Mouse (Mus musculus) ovary, postnatal 14 days (tissue): ENCODE measurements around the gene Lonrf3.

Source experiments
- DNase-seq: peaks from one replicate; pipeline ENCODE4 v3.0.0; 2022; ENCODE audit warnings: low spot score

The Lonrf3 gene

DNA sequence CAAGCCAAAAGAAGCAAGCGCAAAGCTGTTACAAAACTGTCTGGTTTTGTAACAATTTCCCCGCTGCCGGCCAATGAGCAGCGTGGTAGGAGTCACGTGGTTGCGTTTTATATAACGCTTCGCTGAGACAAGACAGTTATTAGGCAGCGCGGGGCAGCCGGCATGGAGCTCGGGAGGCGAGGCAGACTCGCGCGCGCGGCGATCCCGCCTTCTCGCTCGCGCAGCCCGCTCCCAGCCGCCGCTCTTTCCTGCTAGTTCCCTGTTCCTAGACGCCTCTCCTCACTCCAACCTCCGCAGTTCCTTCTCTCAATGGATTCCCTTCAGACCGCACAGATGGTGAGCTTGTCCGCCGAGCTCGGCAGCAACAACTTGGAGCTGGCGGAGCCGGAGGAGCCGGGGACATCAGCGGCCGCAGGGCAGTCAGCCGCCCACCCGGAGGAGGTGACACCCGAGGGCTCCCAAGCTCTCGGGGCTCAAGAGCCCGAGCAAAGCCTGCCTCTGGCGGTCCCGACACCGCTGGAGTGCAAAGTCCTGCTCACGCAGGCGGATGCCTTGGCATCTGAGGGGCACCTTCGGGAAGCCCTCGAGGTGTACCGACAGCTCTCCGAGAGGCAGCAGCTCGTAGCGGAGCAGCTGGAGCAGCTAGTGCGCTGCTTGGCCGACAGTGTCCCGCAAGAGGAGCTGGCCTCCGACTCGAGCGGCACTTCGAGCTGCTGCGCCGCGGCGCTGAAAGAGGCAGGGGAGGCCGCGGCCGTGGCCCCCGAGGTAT lies at the start of gene Lonrf3:
Gene Lonrf3 (plus strand): TSS at position 83 of the 769 bp plus-strand sequence.
- peak; percentile 43 for DNase-seq

DNA sequence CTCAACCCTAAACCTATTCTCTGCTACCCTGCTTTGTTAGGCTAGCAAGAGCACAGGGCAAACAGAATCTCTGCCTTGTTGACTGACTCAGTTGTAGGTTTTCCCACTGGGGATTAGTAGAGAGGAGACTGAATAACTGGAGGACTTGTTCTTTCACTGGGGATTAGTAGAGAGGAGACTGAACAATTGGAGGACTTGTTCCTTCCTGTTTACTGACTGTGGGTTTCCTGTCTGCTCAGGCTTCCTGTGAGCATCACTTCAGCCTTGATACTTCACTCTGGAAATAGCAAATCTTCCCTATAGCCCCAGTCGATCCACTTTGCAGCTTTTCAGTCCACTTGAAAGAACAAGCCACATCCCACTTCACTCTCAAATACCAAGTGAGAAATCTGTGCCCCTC lies 49.4 kb upstream of the Lonrf3 start:
- no peak for DNase-seq

DNA sequence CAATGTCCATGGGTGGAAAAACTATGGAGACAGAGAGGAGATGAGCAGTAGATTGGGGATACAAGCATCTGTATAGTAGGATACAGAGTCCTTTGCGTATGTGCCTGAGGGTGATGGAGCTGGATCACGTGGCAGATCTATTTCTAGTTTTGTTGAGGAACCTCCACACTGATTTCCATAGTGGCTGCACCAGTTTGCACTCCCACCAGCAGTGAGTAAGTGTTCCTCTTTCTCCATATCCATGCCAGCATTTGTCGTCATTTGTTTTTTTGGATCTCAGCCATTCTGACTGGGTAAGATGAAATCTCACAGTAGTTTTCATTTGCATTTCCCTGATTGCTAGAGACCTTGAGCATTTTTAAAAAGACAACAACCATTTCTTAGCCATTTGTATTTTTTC lies 16.7 kb upstream of the Lonrf3 start:
- DNase-seq: no peak

DNA sequence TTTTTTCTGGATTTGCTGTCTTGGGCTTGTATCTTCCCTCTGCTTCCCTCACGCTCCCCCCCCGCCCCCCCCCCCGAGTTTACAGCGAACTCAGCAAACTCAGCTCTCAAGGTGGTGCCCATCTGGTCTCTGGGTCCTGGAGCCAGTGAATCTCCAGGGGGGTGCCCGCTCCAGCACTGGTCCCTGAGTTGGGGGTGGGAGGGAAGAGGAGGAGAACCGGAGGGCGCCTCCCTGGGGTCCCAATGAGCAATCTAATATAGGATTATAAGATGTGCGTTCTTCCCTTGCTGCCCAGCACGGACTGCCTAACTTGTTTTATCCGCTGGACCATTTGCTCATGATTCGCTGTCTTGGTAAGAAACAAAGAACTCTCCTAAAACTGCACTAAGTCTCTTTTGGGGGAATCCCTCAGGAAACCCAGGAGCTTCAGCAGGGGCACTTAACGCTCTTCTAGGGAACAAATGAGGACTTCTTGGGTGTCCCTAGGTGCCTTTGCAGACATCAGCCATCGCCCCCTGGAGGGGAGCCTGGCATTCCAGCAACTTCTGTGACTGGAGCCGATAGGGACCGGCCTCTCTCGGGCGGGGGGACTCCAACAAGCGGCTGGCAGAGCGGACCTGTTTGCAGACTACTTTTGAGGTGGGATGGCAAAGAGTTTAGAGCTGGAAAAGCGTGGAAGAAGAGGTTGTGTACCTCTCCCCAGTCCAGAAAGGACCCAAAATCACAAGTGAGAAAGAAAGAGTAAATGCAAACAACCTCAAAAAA lies 480 bp upstream of the Lonrf3 start:
- DNase-seq: peak; percentile 21

DNA sequence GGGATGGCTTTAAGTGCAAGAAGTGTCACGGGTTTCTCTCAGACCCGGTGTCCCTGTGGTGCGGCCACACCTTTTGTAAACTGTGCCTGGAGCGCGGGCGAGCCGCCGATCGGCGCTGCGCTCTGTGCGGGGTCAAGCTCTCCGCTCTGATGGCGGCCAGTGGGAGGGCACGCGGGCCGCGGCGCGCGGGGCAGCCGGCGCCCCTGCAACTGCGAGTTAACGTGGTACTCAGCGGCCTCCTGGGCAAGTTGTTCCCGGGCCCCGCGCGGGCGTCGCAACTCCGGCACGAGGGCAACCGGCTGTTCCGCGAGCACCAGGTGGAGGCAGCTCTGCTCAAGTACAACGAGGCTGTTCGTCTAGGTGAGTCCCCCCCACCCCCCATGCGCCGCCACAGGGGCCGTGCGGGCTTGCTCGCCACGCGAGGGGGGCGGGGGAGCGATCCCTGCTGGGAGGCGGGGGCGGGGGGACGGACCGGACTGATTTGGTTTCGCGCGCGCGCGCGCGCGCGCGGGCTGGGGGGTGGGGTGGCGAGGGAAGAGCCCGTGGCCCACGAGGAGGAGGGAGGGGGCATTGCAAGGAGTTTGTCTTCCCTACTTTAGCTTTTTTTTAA lies 992 bp downstream of the Lonrf3 start:
- peak; percentile 4 for DNase-seq

DNA sequence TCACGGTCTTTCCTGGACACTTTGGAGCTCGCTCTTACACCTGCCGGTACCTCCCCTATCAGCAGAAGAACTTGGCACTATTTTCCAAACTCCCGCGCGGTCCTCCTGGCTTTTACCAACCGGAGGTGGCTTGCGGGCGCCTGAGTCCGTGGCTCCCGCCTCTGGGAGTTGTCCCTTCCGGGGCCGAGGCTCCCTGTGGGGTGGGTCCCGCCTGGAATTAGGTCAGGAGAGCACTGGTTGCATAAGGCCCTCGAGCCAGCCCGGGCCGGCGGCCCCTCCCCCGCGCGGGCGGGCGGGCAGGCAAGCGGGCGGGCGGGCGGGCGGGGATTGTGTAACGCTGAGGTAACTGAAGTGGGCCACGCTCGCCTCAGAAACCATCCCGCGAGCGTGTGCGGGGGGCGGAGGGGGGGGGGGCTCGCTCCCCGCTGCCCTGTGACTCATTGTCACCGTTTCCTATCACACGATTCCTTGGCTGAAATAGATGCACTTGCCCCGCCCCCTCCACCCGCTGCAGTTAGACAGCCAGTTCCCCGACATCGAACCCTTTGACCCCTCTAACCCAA lies 1.8 kb downstream of the Lonrf3 start:
- peak; percentile 20 for DNase-seq

DNA sequence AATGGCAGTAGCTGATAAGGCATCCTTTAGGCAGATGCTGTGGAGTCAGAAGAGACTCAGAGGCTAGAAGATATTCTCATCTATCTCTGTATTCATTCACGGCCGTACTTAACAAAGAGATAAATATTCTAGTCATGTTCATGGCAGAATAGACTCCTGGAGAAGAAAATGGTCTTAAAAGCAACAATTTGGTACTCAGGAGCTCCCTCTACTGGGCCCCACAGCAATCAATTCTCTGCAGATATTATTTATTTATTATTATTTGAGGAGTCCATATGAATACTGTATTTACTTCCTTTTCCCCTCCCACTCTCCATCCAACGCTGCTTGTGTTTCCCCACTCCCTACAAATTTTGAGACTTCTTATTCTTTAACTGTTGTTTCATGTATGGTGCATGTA lies 24.3 kb downstream of the Lonrf3 start:
- no peak for DNase-seq

DNA sequence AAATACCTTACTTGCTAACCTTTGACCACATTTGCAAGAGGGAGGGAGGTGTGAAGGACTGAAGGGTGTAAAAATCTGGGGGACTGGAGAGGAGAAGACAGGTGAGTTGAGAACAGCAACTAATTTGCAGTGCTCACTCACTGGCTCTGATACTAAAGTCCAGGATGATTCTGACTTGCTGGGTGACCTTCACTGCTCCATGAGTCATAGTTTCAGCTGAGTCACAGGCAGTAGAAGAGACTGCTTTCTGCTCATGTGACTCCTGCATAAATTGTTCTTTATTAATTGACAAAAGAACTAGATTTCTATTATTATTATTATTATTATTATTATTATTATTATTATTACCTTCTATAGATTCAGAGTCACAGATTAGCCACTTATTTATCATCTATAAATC lies 57.2 kb downstream of the Lonrf3 start:
- no peak for DNase-seq

DNA sequence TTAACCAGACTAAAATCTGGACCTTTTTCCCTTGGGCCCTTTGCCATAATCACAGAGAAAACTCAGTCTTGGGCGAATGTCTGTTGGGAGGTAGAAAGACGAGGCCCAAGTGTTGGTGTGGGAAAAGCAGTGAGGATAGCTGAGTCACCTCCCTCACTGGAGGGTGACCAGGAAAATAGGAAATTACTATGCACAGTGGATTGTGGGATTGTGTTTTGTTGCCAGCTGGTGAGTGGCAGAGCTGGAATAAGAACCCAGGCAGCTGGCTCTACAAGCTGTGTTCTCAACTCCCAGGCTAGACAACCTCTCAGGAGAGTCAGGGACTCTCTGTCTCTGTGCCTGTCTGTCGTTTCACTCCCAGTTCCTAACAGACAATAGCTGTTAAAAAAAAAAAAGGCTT lies 61.8 kb downstream of the Lonrf3 start:
- no peak for DNase-seq

DNA sequence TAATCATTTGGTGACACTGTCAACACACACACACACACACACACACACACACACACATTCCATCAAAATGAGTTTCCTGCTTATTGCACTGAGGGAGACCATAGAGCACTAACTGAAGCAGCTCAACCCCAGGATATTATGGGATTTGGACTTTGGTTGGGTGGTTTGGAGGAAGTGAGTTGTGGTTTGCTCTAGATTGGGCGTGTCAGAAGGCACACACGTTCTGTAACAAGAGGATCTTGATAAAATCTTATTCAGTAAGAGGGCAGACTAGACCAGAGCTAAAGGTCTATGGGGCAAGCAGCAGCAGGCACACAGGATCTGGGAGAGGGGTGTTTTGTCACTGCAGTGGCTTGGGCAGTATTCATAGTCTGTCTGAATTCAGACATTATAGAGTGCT lies 62.4 kb downstream of the Lonrf3 start:
- no peak for DNase-seq

DNA sequence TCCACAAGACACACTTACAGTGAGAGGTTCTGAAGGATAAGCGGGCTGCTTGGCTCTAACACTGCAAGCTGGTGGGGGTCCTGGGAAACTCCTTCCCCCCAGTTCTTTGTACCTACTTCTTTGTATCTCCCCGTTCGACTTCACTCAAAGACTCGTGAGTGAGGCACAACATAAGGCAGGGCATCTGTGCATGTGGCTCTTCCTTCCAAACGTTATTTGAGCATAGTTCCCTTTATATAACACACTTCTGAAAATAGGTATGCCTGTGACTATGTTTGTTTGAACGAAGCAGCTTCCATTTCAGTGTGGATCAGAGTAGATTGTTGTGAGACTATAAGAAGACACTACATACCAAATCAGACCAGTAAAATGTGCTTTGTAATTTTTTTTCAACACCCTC lies 64.5 kb downstream of the Lonrf3 start:
- DNase-seq: no peak

DNA sequence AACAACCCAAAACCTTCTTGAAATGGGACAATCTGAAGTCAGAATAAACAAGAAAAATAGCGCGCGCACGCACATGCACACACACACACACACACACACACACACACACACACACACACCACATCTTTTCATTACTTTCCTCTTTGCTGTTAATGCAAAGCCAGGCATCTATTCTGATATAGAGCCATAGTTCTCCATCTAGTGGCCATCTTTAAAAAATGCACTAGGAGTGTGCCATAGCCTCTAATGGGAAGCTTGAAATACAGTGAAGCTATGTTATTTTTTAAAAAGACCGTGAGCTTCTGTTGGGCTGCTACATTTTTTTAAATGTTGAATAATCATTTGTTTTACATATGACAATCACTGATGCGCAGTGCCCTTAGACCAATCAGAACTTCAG lies 65.1 kb downstream of the Lonrf3 start:
- no peak for DNase-seq

DNA sequence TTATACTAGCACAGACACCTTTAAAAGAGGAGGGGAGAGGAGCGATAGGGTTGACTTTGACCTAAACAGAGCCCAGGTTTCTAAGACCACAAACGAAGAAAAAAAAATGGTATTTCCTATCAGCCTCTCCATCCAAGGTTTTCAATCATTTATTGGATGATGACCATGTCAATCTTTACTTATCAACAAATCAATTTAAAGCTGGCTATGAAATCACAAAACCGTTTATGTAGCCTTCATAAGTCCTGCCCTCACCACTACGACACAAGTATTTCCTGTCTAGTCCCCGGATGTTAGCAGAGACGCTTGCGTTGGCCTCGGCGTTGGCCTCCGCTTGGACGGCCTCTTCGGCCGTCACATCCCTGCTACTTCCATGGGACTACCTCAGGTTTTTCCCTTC lies 72.8 kb downstream of the Lonrf3 start, which contains the start of gene Gm6268:
Gene Gm6268 (plus strand): TSS at position 301 of the 400 bp plus-strand sequence.
- DNase-seq: no peak

DNA sequence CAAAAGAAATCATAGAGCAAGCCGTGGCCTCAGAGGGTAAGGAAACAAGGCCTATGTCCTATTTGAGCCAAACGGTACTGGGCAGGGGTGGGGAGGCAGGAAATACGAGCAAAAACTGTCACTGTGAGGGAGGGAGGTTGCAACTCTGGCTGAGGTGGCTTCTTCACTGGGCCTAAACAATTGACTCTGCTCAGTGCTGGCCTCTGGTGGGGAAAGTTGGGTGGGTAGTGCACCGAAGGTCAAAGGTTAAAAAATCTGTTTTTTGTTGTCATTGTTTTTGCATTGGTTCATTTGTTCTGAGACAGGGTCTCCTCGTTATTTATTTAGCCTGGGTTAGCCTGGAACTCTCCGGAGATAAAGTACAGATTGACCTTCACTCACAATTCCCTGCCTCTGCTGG lies 74.2 kb downstream of the Lonrf3 start:
- no peak for DNase-seq
